Mouse (Mus musculus) layer of hippocampus, postnatal 14 days (tissue): Measurements from ENCODE around the gene Trmt10b. TPM values are rescaled to one million over a fixed set of nuclear protein-coding genes. Genes with fewer than 3 reads are reported as not detected.
A peak's percentile ranks its signal among the peaks of the same experiment; 100 is the strongest.

Experiments
- DNase-seq, 2 experiments: peaks; one replicate each; pipeline ENCODE4 v3.0.0; 2021 to 2022; ENCODE audit warnings: low spot score in 2 of 2, mixed read lengths in 1 of 2
- total RNA-seq, 2 experiments: library from RNA; stranded (reverse); gene quantifications; 2 replicates each; pipeline ENCODE4 v1.2.3; 2021

The Trmt10b gene
- total RNA-seq, 2 experiments from 2014 or later, result 16.5 to 16.7 TPM

DNA sequence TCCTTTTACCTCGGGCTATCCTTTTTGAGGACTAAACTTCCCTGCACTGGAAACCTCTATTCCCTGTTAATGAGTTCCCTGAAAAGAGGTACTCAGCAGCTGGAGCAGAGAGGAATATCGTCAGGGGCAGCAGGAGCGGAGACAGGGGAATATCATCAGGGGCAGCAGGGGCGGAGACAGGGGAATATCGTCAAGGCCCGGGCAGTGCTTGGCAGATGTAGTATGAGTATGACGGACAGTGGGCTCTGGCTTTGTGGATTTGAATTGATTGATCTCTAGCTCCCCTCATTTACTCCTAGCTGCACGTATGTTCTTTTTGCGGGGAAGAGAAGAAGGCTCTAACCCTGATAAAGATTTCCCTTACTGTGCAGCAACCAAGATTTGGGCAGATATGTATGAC lies 44.3 kb downstream of the Trmt10b start:
- no peak for DNase-seq

DNA sequence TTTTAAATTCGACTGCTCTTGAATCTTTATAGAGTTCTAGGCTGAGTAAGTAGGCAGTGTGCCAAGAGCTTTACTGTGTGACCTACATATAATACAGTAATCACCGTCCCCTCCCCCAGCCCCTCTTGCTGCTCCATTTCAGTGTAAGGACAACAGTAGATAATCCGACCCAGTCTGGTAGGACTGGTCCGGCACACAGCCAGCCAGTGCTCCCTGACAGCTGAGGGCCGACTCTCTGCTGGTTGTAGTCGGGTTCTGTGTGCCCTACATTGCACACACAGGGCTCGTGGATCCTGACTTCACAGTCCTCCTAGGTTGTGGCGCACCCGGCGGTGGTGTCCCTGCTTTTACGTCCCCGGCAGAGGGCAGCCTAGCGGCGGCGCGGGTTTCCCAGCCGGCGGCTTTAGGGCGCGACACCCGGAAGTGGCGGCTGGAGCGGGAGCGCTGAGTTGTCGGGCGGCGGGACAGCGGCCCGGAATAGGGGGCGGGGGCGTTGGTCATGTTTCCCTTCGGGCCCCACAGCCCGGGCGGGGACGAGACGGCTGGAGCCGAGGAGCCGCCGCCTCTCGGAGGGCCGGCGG lies 44.8 kb downstream of the Trmt10b start, which contains the start of gene Dcaf10:
Gene Dcaf10, plus strand, starts transcription at position 433 of the 581 bp plus-strand sequence.
- peak; percentile 92 to 95 for DNase-seq

DNA sequence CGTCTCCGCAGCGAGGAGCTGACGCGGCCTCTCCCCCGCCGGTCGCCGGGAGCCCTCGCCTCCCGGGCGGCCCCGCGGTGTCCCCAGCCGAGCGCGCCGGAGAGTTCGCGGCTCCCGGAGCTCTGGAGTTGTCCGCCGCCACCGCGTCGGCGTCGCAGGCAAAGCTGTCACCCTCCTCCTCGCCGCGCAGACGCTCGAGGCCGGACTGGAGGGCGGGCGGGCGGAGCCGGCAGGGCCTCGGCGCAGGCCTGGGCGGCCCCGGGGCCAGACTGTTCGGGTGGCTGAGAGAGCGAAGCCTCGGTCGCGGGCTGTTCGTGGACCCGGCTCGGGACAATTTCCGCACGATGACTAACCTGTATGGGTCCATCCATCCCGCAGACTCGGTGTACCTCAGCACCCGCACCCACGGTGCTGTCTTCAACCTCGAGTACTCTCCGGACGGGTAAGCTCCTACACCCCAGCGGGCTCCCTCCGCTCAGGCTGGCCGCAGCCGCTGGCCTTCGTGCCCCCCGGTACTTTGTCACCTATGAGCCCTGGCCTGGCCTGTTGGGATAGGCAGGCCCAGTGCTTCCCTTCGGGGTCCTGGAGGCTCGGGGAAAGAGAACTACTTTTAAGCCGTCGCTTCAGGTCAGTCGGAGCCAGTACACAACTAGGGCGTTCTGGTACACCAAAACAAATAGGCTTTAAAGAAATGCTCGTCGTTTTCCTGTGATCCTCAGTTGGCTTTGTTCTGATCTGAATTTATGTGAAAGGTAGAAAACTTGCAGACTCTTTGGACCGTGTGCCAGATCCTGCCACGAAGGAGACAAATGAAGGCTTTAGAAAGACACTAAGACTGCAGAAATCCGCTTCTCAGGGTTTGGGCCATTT lies 45.6 kb downstream of the Trmt10b start, which contains the start of gene Exosc3:
Gene Exosc3, minus strand, starts transcription at position 447 of the 870 bp plus-strand sequence.
- no peak for DNase-seq

DNA sequence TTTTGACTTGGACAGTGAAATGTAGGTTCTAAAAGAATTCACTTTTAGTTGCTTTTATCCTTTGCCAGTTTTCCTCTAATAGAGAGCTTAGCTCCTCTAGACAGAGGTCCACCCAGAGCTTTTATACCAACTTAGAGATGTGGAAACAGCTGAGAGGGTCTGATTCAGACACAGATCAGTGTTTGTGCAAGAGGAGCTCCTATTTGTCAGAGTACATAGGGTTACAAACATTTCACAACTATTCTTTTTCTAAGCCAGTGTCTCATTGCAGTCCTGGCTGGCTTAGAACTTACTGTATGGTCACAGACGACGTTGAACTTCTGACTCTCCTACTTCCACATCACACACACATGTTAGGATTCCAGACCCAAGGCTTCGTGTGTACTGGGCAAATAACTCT lies 59.7 kb downstream of the Trmt10b start:
- DNase-seq, result no peak

Other genes with a start within 250 kb of the Trmt10b start
- gene Fbxo10, start 212.5 kb upstream of the Trmt10b start, total RNA-seq, result 10 to 100 TPM; 39.6 to 41.3 TPM
- 10 to 100 TPM; 66.7 to 75.6 TPM for gene Tomm5, start 189.0 kb upstream of the Trmt10b start, total RNA-seq
- gene Frmpd1, start 112.3 kb upstream of the Trmt10b start, total RNA-seq, result 10 to 100 TPM; 20.7 to 24.3 TPM
- gene Dcaf10, start 45.0 kb downstream of the Trmt10b start, total RNA-seq, result 10 to 100 TPM; 21.4 to 21.5 TPM
- gene Exosc3, start 45.6 kb downstream of the Trmt10b start, total RNA-seq, result 10 to 100 TPM; 13.5 to 13.6 TPM
- 100 to 1,000 TPM; 117 to 126 TPM for gene Slc25a51, start 111.6 kb downstream of the Trmt10b start, total RNA-seq
- 10 to 100 TPM; 21.5 to 24.9 TPM for gene Shb, start 235.3 kb downstream of the Trmt10b start, total RNA-seq